Mouse (Mus musculus) C2C12 (cell line): Measurements from ENCODE around the gene Zfp738. TPM values are rescaled to one million over a fixed set of nuclear protein-coding genes. Genes with fewer than 3 reads are reported as not detected.
A peak's percentile ranks its signal among the peaks of the same experiment; 100 is the strongest.
"Not testable (repeated sequence)": the region's sequence is repeated elsewhere in the genome, so short reads cannot be mapped to it uniquely, and the experiment has no call there.

ENCODE experiments used
- H3K27me3 ChIP-seq: one replicate; pipeline ENCODE4 v1.6.1; 2011; ENCODE audit not compliant: control insufficient read depth, insufficient read depth, insufficient read length
- H3K36me3 ChIP-seq: one replicate; pipeline ENCODE4 v1.6.1; 2011; ENCODE audit not compliant: control insufficient read depth, insufficient read depth
- H3K4me3 ChIP-seq: one replicate; pipeline ENCODE4 v1.5.1; 2011; ENCODE audit warnings: mild to moderate bottlenecking, control low read depth; ENCODE audit not compliant: poor library complexity, insufficient read depth, severe bottlenecking
- H3K79me2 ChIP-seq: one replicate; pipeline ENCODE4 v1.6.1; 2011; ENCODE audit not compliant: control insufficient read depth, insufficient read depth
- H3K79me3 ChIP-seq: one replicate; pipeline ENCODE4 v1.6.1; 2011; ENCODE audit warnings: low read depth, control low read depth
- H3ac ChIP-seq: one replicate; pipeline ENCODE3; 2011; ENCODE audit warnings: low read depth; ENCODE audit not compliant: control insufficient read depth, insufficient read length
- CEBPB ChIP-seq: IDR thresholded peaks from one replicate; pipeline ENCODE4 v1.6.1; 2011; ENCODE audit warnings: low read depth, mild to moderate bottlenecking, control low read depth, moderate library complexity
- CTCF ChIP-seq: IDR thresholded peaks from one replicate; pipeline ENCODE4 v1.5.1; 2011; ENCODE audit not compliant: control insufficient read depth, insufficient read depth, insufficient read length
- FOSL1 ChIP-seq: IDR thresholded peaks from one replicate; pipeline ENCODE4 v1.8.0; 2011; ENCODE audit warnings: mild to moderate bottlenecking, low read length; ENCODE audit not compliant: poor library complexity, insufficient read depth, severe bottlenecking
- MAX ChIP-seq: IDR thresholded peaks from one replicate; pipeline ENCODE4 v1.6.1; 2011; ENCODE audit warnings: mild to moderate bottlenecking, control low read depth
- MYOD1 ChIP-seq: IDR thresholded peaks from one replicate; pipeline ENCODE4 v1.6.1; 2011; ENCODE audit warnings: low read depth; ENCODE audit not compliant: control insufficient read depth, insufficient read length
- MYOG ChIP-seq: IDR thresholded peaks from one replicate; pipeline ENCODE4 v1.6.1; 2011; ENCODE audit not compliant: control insufficient read depth, insufficient read length; ENCODE audit errors: extremely low read depth
- USF1 ChIP-seq: IDR thresholded peaks from one replicate; pipeline ENCODE4 v1.6.1; 2011; ENCODE audit warnings: low read depth, mild to moderate bottlenecking, control low read depth, moderate library complexity
- long read RNA-seq, 2 experiments: library from polyadenylated mRNA; unstranded; transcript quantifications; one replicate each; pipeline ENCODE4 v2.0.0; 2019 to 2020
- polyA plus RNA-seq: library from polyadenylated mRNA; unstranded; fragments of >200 nt; fragmentation: generic; extraction: Trizol; gene quantifications from one replicate; pipeline ENCODE4 v1.2.1, GENCODE M21; 2012; ENCODE audit warnings: missing spikeins

The Zfp738 gene
- polyA plus RNA-seq = 0.73 TPM
- long read RNA-seq, experiment 1, partial matches to known transcripts = 0 of 2 reads
- long read RNA-seq, experiment 1, other reads (novel, unspliced or antisense) = 1 of 2 reads
- long read RNA-seq, experiment 2, partial matches to known transcripts = 0 of 13 reads
- long read RNA-seq, experiment 2, other reads (novel, unspliced or antisense) = 10 of 13 reads

DNA sequence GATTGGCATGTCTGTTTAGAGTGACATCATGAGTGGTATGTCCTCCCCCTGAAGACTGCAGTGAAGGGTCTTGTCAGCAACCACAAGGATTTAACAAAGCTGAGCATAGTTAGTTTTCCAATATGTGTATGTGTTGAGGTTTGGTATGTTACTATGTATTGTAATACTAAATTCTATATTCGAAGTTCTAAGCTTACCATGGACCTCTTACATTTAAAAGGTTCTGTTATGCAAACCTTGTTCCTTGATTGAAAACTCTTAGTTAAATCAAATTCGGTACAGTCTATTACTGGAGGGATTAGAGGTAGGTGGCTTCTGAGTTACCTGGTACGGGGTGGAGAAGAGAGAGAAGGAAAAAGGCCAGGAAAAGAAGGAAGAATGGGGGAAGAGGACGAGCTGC lies at the start of gene Zfp738:
TSS of gene Zfp738 (minus strand) at position 101 of the 400 bp plus-strand sequence.
- Histone ChIP-seq H3K27me3 (no peaks in the 10 kb centered on the region), H3K79me2 (no peaks in the 10 kb centered on the region), H3K79me3 (no peaks in the 10 kb centered on the region), H3ac (no peak within 1 kb of the TSS), H3K4me3 (no peak within 1 kb of the TSS), H3K36me3 (no peaks in the 10 kb centered on the region)
- TF ChIP-seq CTCF (no peak), MYOG (no peak), MAX (no peak), MYOD1 (no peak), CEBPB (no peak), FOSL1 (no peak), USF1 (no peak)

DNA sequence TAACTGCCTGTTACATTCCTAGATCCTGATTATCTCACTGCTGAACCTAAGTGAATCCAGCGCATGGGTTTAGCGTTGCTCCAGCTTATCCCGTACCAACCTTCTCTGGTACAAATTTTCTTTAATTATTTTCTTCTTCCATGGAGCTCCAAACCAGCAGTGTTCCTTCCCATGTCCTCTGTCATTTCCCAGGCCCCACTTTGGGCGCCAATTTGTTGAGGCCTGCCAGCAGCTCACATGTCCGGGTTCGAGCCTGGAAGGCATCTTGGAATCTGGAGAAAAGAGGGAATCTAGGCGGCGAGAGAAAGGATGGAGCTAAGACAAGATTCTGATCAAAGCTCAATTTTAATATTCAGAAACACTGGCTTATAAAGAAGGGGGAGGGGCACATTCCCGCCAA lies 47.5 kb upstream of the Zfp738 start:
- H3K27me3 ChIP-seq, H3K79me2 ChIP-seq, H3K79me3 ChIP-seq, H3K36me3 ChIP-seq, H3ac ChIP-seq, H3K4me3 ChIP-seq: not testable (repeated sequence)

DNA sequence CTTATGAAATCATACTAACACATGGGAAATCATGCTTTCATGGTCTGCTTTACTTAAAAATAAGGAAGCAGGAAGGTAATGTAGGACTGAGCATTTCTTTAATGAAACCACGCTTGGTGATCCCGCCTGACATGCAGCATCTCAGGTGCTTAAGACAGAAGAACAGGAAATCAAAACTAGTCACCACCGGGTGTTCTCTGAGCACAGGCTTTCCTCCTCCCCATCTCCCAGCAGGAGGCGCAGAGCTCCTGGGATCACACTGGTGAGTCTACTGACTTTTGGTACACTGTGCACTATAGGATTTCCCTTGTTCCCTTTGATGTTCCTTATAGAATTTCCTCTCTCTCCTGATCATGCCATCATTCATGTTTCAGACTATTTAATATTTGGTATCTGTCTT lies 42.6 kb upstream of the Zfp738 start:
- H3K4me3 ChIP-seq = peak overlapping the region; percentile 23
- not testable (repeated sequence) for H3ac ChIP-seq, H3K79me2 ChIP-seq, H3K79me3 ChIP-seq, H3K27me3 ChIP-seq, H3K36me3 ChIP-seq

DNA sequence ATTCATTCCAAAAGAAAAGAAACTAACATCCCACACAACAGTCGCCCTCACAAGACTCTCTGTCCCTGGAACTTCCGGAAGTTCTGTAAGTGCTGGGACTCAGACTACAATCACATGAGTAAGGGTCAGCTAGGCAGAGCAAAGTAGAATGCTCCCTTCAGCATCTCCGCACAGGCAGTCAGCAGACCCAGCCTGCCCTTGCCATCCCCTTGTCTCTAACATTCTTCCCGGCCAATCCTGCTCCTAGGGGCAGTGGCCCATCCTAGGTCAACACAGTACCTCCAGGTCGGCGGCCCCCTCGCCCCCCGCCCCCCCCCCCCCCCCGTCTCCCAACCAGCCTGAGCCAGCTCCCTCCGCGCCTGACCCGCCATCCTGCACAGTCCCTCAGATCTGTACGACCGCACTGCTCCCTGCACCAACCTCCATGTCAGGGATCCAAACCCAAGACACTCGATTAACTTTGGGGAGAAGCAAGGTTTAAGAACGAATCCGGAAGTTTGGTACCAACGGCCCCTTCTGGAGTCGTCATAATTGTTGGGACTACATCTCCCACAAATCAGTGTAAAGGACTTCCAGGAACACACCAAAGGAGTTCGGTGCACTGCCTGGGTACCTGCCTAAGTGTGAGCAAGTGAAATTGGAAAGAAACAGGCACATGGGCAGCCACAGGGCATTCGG lies 41.9 kb upstream of the Zfp738 start, which contains the start of gene Zfp65:
TSS of gene Zfp65 (minus strand) at position 533 of the 678 bp plus-strand sequence.
- Histone ChIP-seq H3K36me3 (no peaks in the 10 kb centered on the region), H3K4me3 (peak within 1 kb of the TSS; percentile 23), H3ac (peak within 1 kb of the TSS; percentile 51), H3K27me3 (no peaks in the 10 kb centered on the region), H3K79me2 (peaks cover 3% of the 10 kb centered on the region), H3K79me3 (peaks cover 1% of the 10 kb centered on the region)
- no peak for TF ChIP-seq MYOD1
- no peak for TF ChIP-seq FOSL1
- TF ChIP-seq CTCF = no peak
- TF ChIP-seq USF1 = no peak
- TF ChIP-seq MYOG = no peak
- no peak for TF ChIP-seq CEBPB
- no peak for TF ChIP-seq MAX

DNA sequence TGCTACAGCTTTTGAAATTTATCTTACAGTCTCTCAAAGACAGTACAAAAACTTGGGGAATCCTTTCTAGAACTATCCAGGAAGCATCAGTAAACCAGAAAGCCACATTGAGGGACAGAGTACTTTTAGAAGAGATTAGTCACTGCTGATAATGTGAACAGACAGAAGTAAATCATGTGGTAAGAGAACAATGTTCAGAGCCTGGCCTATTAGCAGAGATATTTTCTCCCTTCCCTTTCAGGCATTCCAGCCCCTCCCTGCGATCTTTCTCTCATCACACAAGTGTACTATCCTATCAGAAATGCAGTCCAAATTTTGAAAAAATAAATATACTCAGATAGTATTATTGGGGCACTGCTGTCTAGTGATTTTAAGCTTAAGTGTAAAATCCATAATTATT lies 41.2 kb upstream of the Zfp738 start:
- no peak overlapping the region for H3K4me3 ChIP-seq
- no peaks in the 10 kb centered on the region for H3K36me3 ChIP-seq
- no peak overlapping the region for H3ac ChIP-seq
- peaks cover 10% of the 10 kb centered on the region for H3K79me2 ChIP-seq
- TF ChIP-seq MAX (no peak), MYOG (no peak)
- H3K27me3 ChIP-seq = no peaks in the 10 kb centered on the region
- peaks cover 4% of the 10 kb centered on the region for H3K79me3 ChIP-seq

DNA sequence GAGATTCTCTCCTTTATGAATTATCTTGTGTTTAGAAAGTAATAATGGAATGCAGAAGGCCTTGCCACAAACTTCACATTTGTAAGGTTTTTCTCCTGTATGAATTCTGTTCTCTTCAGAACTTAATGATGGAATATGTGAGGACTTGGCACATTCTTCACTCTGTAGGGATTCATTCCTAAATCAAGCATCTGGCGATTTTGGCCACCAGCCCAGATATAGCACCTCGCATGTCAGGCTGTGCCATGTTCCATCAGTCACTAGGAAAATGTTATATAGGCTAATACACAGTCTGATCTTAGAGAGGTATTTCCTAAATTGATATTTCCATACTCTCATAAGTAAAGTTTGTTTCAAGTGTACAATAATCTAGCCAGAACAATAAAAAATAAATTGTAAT lies 38.5 kb upstream of the Zfp738 start:
- H3K27me3 ChIP-seq, H3K79me3 ChIP-seq, H3ac ChIP-seq, H3K36me3 ChIP-seq, H3K4me3 ChIP-seq: not testable (repeated sequence)
- H3K79me2 ChIP-seq = peaks cover 15% of the 10 kb centered on the region
